Mouse (Mus musculus) natural killer cell, adult 2 months (primary cell): Measurements from ENCODE around the gene Ugdh.
"Not testable (repeated sequence)": the region's sequence is repeated elsewhere in the genome, so short reads cannot be mapped to it uniquely, and the experiment has no call there.

Source experiments
- DNase-seq, 2 experiments: peaks; one replicate each; pipeline ENCODE4 v3.0.0; 2022; ENCODE audit warnings: low spot score in 2 of 2

Ugdh gene

DNA sequence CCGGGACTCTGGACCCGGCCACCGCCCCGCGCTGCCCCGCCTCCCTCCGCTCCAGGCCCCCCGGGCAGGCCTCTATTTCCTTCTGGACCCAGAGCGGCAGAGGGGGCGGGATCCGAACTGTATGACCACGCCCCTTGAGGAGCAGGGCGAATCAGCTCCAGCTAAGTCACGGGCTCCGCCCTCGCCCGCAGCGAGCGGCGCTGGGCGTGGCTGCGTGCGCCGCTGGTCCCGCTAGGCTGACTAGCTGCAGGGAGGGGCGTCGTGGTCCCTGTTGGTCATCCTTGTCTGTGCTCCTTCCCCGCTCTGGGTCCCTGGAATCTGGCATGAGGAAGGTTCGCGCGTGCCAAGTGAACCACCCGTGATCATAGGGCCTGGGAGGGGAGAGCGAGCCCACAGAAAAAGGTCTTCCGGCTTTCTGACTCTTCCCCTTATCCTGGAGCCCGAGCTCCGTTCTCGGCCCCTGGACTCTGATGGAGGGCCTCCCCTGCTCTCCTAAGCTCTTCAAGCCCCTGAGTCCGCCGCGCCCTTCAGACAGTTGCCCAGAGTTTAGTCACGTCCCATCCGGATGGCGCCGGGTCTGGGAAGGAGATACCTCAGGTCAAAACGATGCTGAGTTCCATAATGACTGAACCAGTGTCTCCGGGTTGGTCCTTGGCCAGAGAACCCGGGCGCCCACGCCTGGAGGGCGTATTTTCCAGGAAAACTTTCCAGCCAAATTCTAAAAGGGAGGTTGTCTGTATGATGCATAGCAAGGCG lies at the start of gene Ugdh:
Gene Ugdh (minus strand): TSS at position 144 of the 756 bp plus-strand sequence.
- DNase-seq: peak; percentile 87 to 91

- DNase-seq: no peak
These were observed 47.2 kb upstream of the Ugdh start for GRCm38 (mm10) chr5:65482996-65483395.

- DNase-seq: no peak
These were observed 44.8 kb upstream of the Ugdh start for GRCm38 (mm10) chr5:65480511-65480910.

GRCm38 (mm10) chr5:65479681-65480445 lies 44.1 kb upstream of the Ugdh start:
- no peak for DNase-seq

DNA sequence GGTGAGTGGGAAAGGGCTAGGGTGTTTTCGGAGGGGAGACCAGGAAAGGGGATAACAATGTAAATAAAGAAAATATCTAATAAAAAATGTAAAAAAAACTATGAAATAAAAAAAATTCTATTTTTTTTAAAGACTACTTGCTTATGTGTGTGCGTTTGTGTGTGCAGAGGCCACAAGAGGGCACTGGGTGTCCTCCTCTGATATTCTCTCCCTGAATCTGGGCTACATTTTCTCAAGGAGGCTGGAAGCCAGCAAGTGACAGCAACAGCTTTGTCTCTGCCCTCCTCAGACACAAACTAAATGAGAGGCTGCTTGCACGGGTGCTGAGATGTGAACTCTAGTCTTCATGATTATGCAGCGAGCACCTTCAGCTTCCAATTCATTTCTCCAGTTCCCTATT lies 42.5 kb upstream of the Ugdh start:
- peak in 1 of 2 experiments; percentile 32 for DNase-seq

DNA sequence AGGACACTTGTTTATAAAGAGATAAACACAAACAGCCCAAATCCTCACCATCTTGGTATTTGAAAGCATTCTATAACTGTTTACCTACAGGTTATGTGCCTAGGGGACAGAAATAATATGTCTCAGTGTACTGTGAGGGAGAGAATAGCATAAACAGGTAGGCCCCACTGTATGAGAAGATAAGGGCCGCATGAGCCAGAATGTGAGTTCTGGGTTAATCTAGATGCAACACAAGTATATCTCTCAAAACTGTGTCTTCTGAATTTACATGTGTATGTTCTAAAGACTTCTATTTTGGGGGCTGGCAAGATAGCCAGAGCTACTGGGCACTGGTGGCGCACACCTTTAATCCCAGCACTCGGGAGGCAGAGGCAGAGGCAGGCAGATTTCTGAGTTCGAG lies 41.0 kb upstream of the Ugdh start:
- DNase-seq: not testable (repeated sequence)

- DNase-seq: peak; percentile 54
These were observed 40.1 kb upstream of the Ugdh start for GRCm38 (mm10) chr5:65475806-65476205.

DNA sequence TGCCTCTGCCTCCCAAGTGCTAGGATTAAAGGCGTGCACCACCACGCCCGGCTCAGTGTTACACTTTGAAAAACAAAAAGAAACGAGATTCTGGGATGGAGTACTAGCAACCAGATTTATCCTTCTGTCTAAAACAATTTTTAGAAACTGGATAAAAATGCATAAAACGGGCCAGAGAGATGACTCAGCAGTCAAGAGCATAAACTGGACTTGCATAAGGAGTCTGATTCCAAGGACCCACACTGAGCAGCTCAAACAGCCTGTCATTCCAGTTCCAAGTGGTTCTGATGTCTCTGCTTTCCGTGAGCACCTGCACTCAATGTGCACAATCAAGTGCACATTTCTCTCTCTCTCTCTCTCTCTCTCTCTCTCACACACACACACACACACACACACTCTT lies 34.0 kb upstream of the Ugdh start:
- no peak for DNase-seq

- DNase-seq: no peak
These were observed 31.2 kb upstream of the Ugdh start for GRCm38 (mm10) chr5:65466911-65467310.

GRCm38 (mm10) chr5:65460361-65460760 lies 24.6 kb upstream of the Ugdh start:
- DNase-seq: no peak

GRCm38 (mm10) chr5:65459454-65459853 lies 23.7 kb upstream of the Ugdh start:
- no peak for DNase-seq

DNA sequence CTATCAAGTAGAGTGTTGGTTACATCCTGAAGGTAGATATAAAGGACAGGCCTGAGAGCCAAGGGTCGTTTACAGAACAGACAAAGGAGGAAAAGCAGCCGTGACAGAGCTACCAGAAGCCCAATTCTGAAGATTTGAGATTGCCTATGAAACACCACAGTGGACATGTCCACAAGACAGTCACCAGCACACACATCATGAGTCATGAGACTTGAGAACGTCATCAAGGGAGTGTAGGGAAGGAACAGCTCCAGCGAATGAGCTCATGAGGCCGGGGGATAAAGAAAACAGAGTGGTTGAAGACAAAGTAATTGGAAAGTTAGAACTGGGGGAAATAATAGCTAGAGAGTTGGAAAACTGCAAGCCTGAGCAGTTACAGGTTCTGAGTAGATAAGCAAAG lies 22.1 kb upstream of the Ugdh start:
- no peak for DNase-seq

GRCm38 (mm10) chr5:65457086-65457827 lies 21.5 kb upstream of the Ugdh start:
- no peak for DNase-seq

- DNase-seq: no peak
These were observed 19.0 kb upstream of the Ugdh start for GRCm38 (mm10) chr5:65454771-65455170.

GRCm38 (mm10) chr5:65448941-65449340 lies 13.2 kb upstream of the Ugdh start:
- no peak for DNase-seq

DNA sequence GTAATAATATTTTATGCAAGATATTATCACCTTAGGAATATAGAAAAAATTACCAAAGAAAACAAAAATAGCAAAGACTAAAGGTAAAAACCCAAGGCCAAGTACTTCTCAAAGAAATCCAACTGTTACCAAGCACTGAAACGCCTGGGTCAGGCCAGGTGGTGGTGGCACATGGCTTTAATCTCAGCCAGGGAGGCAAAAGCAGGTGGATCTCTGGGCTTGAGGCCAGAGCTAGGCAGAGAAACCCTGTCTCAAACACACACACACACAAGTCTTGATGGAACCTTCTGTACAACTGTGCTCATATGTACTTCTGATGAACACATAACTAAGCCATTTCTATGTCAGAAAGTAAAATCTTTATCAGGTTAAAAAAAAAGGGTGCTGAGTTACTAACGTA lies 12.1 kb upstream of the Ugdh start:
- no peak for DNase-seq

DNA sequence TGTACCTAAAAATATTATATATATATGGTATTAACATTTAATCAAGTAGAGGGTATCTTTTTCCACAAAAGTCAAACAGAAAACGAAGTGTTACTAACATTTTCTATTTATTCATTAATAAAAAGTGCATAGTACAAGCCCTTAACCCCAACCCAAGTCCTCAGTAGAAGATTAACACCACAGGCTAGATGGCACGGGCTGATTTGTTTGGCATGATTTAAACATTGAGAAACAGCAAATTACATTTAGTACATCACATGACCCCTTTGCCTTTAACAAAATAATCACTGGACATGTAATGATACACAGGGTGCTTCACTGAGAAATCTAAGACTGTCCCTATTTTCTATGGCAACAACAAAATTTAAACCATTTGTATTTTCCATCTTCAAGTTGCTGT lies 11.0 kb upstream of the Ugdh start:
- no peak for DNase-seq

DNA sequence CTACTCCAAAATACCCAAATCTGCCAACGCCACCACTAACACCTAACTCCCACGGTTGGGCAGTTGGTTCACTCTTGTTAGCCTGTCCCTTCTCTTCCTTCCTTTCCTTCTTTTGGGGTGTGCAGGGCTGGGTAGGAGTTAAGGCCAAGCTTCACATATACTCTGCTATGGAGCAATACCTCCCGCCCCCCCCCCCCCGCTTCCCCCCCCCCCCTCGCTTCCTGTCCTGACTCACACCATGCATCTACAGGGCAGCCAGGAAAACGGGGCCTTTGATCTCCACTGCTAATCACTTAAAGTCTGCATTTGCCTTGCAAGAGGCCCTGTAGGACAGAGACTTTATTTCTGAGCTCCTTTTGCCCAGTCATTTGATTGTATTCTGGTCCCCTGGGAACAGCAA lies 9.2 kb upstream of the Ugdh start:
- DNase-seq: no peak

- DNase-seq: no peak
These were observed 2.3 kb upstream of the Ugdh start for GRCm38 (mm10) chr5:65438041-65438440.

DNA sequence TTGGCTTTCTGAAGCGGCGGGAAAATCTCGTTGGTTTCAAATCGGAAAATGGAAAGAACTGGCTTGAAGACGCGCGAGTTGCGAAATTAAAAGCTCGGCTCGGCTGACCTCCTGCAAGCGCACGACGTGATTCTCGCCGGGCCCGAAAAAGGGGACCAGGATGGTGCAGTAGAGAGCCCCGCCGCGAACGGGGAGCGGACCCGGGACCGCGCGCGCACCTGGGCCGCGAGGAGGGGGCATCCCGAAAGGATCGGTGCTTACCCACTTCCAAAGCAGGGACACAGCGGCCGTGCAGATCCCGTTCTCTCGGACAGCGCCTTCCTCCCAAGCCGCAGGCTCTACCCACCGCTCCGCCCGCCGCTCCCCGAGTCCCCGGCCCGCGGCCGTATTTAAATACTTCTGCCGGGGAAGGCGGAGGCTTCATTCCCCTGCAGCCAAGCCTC lies 365 bp downstream of the Ugdh start:
- no peak for DNase-seq

- no peak for DNase-seq
These were observed 1.0 kb downstream of the Ugdh start for GRCm38 (mm10) chr5:65434471-65435362.
